Mouse (Mus musculus) heart, postnatal 0 days (tissue): ENCODE data around the gene 1700003F12Rik. TPM values are rescaled to one million over a fixed set of nuclear protein-coding genes. Genes with fewer than 3 reads are reported as not detected.

Experiments used
- ATAC-seq: fragments of 200-750 bp; cut with Nextera tagmentation; 2 replicates; pipeline ENCODE4 v1.8.0; 2017; ENCODE audit warnings: low read depth, moderate number of reproducible peaks, moderate library complexity; ENCODE audit not compliant: insufficient read depth
- DNase-seq: peaks from one replicate; pipeline ENCODE4 v3.0.0-alpha.2; 2016; ENCODE audit warnings: low spot score
- H3K27ac ChIP-seq: fragments of 300-500 bp; sonication (generic); 2 replicates; pipeline ENCODE4 v1.5.1; 2014; ENCODE audit warnings: low read depth, mild to moderate bottlenecking
- H3K27me3 ChIP-seq: fragments of 300-500 bp; sonication (generic); 2 replicates; pipeline ENCODE4 v1.6.1; 2014; ENCODE audit warnings: low read length, mixed read lengths; ENCODE audit not compliant: control insufficient read depth, insufficient read depth
- H3K36me3 ChIP-seq: fragments of 300-500 bp; sonication (generic); replicated peaks from 2 replicates; pipeline ENCODE4 v1.6.1; 2014; ENCODE audit warnings: low read length, mixed read lengths; ENCODE audit not compliant: control insufficient read depth, insufficient read depth
- H3K4me1 ChIP-seq: fragments of 300-500 bp; sonication (generic); 2 replicates; pipeline ENCODE4 v1.6.1; 2014; ENCODE audit warnings: antibody characterized with exemption; ENCODE audit not compliant: control insufficient read depth, insufficient read depth
- H3K4me2 ChIP-seq: fragments of 300-500 bp; sonication (generic); 2 replicates; pipeline ENCODE4 v1.6.1; 2014; ENCODE audit warnings: low read depth, mild to moderate bottlenecking, low read length, moderate library complexity
- H3K4me3 ChIP-seq: fragments of 300-500 bp; sonication (generic); 2 replicates; pipeline ENCODE4 v1.5.1; 2014; ENCODE audit warnings: low read depth, low read length
- H3K9ac ChIP-seq: fragments of 300-500 bp; sonication (generic); replicated peaks from 2 replicates; pipeline ENCODE4 v1.6.1; 2014; ENCODE audit warnings: low read depth, low read length, mixed read lengths
- H3K9me3 ChIP-seq: fragments of 300-500 bp; sonication (generic); replicated peaks from 2 replicates; pipeline ENCODE4 v1.6.1; 2016; ENCODE audit warnings: low read length; ENCODE audit not compliant: control insufficient read depth
- CTCF ChIP-seq: IDR thresholded peaks from 2 replicates; pipeline ENCODE4 v1.5.1; 2016; ENCODE audit warnings: antibody characterized with exemption, control low read depth, low read depth
- EP300 ChIP-seq: IDR thresholded peaks from 2 replicates; pipeline ENCODE4 v1.6.1; 2016; ENCODE audit warnings: antibody characterized with exemption, low read depth
- WGBS: fragments of 180-500 bp; shearing (Covaris S2); extraction: QIAGEN DNeasy Blood & Tissue Kit; methylation state at CpG from one replicate; pipeline ENCODE4 v1.1.7; 2014; 5-methylcytosine and 5-hydroxymethylcytosine counted together
- polyA plus RNA-seq: library from polyadenylated mRNA; unstranded; fragments of >200 nt; fragmentation: Nextera tagmentation; extraction: Ambion mirVana; gene quantifications from 2 replicates; pipeline ENCODE4 v1.2.1, GENCODE M21; 2015
- total RNA-seq: library from RNA; depleted of rRNA; stranded (reverse); fragments of >200 nt; gene quantifications from 2 replicates; pipeline ENCODE4 v1.2.3, GENCODE M21; 2014; ENCODE audit warnings: low replicate concordance

1700003F12Rik gene
- total and polyA plus RNA-seq, 2 experiments from 2014 or later = 1.1 to 2.0 TPM

- TF ChIP-seq EP300 (no peak), CTCF (no peak)
- 48% methylated on average over 4 of the region's 4 CpGs for WGBS
- Histone ChIP-seq H3K9me3 (no peaks in the 10 kb centered on the region), H3K27ac (no peak overlapping the region), H3K9ac (no peak overlapping the region), H3K4me1 (peaks cover 21% of the 10 kb centered on the region; the same call in 1 of the 2 replicates), H3K4me2 (peak overlapping the region; percentile 98; the same call in 1 of the 2 replicates), H3K27me3 (no peaks in the 10 kb centered on the region), H3K36me3 (no peaks in the 10 kb centered on the region), H3K4me3 (no peak overlapping the region)
- no peak for DNase-seq
- no peak for ATAC-seq
Measured at GRCm38 (mm10) chr2:154570666-154571065, 23.8 kb downstream of the 1700003F12Rik start.

DNA sequence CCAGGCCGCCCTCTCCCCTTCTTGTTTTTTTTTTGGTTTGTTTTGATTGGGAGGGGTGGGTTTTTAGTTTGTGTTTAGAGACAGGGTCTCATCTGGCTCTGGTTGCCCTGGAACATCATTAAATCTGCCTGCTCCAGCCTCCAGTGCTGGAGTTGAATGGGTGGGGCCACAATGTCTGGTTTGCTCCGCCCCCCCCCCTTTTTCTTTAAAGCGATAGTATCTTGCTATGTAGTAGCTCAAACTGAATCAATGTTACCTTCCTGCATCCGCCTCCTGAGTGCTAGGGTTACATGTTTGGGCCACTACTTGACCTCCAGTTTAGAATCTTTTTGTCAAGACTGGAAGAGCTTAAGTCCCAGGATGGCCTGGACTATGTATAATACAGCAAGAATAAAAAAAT, 24.4 kb downstream of the 1700003F12Rik start:
- Histone ChIP-seq H3K27me3 (no peaks in the 10 kb centered on the region), H3K4me2 (no peak overlapping the region), H3K4me3 (no peak overlapping the region), H3K9me3 (no peaks in the 10 kb centered on the region), H3K36me3 (no peaks in the 10 kb centered on the region), H3K27ac (no peak overlapping the region), H3K4me1 (peaks cover 21% of the 10 kb centered on the region; the same call in 1 of the 2 replicates), H3K9ac (no peak overlapping the region)
- DNase-seq (no peak), ATAC-seq (no peak)
- TF ChIP-seq EP300 = no peak
- no peak for TF ChIP-seq CTCF
- WGBS = 89% methylated on average over 4 of the region's 4 CpGs

DNA sequence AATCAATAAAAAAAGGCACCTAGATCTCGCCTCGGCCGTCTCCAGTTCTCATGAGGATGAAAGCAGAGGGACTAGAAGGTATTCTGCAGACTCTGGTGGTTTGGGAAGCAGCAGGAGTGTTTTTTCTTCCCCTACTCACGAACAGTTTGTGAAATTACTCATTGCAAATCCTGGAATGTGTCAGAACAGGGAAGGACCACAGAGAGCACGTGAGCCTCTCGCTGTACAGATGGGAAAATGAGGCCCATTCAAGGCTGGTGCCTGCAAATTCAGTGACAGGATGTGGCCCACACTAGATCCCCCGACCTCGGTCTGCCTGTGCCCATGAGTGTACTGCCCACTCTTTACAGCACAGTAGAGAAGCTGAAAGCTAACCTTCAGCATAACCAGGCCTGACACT, 25.1 kb downstream of the 1700003F12Rik start:
- H3K4me2 ChIP-seq = no peak overlapping the region
- ATAC-seq (no peak), DNase-seq (no peak)
- H3K9ac ChIP-seq = no peak overlapping the region
- H3K27ac ChIP-seq = no peak overlapping the region
- no peak for TF ChIP-seq CTCF
- TF ChIP-seq EP300 = no peak
- WGBS = 74% methylated on average over 8 of the region's 8 CpGs
- peaks cover 21% of the 10 kb centered on the region; the same call in 1 of the 2 replicates for H3K4me1 ChIP-seq
- no peak overlapping the region for H3K4me3 ChIP-seq
- H3K36me3 ChIP-seq = no peaks in the 10 kb centered on the region
- no peaks in the 10 kb centered on the region for H3K9me3 ChIP-seq
- no peaks in the 10 kb centered on the region for H3K27me3 ChIP-seq

GRCm38 (mm10) chr2:154572996-154573395, 26.1 kb downstream of the 1700003F12Rik start:
- WGBS = 69% methylated on average over 3 of the region's 3 CpGs
- no peaks in the 10 kb centered on the region for H3K9me3 ChIP-seq
- no peak overlapping the region for H3K27ac ChIP-seq
- no peak overlapping the region for H3K9ac ChIP-seq
- DNase-seq (no peak), ATAC-seq (no peak)
- H3K4me2 ChIP-seq = no peak overlapping the region
- H3K27me3 ChIP-seq = no peaks in the 10 kb centered on the region
- no peak for TF ChIP-seq CTCF
- TF ChIP-seq EP300 = no peak
- H3K36me3 ChIP-seq = no peaks in the 10 kb centered on the region
- no peak overlapping the region for H3K4me3 ChIP-seq
- peaks cover 14% of the 10 kb centered on the region; the same call in 1 of the 2 replicates for H3K4me1 ChIP-seq

DNA sequence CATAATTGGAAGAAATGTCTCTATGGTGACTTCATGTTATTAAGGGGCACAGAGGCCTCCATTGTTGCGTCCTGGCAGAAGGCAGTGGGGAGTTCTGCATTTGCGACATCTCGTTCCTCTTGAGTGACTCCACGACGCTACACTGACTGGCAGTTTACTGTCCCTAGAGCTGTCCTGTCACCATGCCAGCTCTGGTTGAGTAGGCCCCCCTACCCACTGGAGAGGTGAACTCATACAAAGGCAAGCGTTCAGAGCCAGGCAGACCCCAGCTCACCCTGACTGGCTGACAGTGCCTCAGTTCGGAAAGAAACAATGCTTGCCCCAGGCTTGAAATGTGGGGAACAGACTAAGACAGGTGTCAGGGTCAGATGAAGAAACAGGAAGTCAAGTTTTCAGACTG, 27.4 kb downstream of the 1700003F12Rik start:
- Histone ChIP-seq H3K4me2 (no peak overlapping the region), H3K4me3 (no peak overlapping the region), H3K9ac (no peak overlapping the region), H3K9me3 (no peaks in the 10 kb centered on the region), H3K27me3 (no peaks in the 10 kb centered on the region), H3K36me3 (no peaks in the 10 kb centered on the region), H3K4me1 (0 out of 2 replicates have a peak, but pooled peaks cover 5% of the 10 kb centered on the region), H3K27ac (no peak overlapping the region)
- no peak for DNase-seq
- ATAC-seq = no peak
- TF ChIP-seq EP300 = no peak
- TF ChIP-seq CTCF = no peak
- WGBS = 74% methylated on average over 7 of the region's 7 CpGs
